Mouse (Mus musculus) brown adipose tissue, adult 24 weeks (tissue): ENCODE data around the gene Gm42688. TPM values are rescaled to one million over a fixed set of nuclear protein-coding genes. Genes with fewer than 3 reads are reported as not detected.

Experiments
- H3K27ac ChIP-seq: fragments of 200-500 bp; replicated peaks from 2 replicates; pipeline ENCODE4 v1.5.1; 2012; ENCODE audit warnings: low read depth, mild to moderate bottlenecking, low read length
- H3K4me1 ChIP-seq: fragments of 200-500 bp; 2 replicates; pipeline ENCODE4 v1.6.1; 2012; ENCODE audit warnings: low read length, mixed read lengths; ENCODE audit not compliant: control insufficient read depth, insufficient read depth, insufficient read length
- H3K4me3 ChIP-seq: fragments of 200-500 bp; 2 replicates; pipeline ENCODE4 v1.5.1; 2012; ENCODE audit warnings: low read depth, mild to moderate bottlenecking, low read length, moderate library complexity; ENCODE audit not compliant: insufficient read depth
- polyA plus RNA-seq: library from polyadenylated mRNA; stranded (reverse); fragments of >200 nt; gene quantifications from 2 replicates; pipeline ENCODE4 v1.2.4, GENCODE M21; 2012; ENCODE audit not compliant: missing spikeins, insufficient read depth, insufficient read length

Gene Gm42688
- polyA plus RNA-seq, 1 experiment = not detected

DNA sequence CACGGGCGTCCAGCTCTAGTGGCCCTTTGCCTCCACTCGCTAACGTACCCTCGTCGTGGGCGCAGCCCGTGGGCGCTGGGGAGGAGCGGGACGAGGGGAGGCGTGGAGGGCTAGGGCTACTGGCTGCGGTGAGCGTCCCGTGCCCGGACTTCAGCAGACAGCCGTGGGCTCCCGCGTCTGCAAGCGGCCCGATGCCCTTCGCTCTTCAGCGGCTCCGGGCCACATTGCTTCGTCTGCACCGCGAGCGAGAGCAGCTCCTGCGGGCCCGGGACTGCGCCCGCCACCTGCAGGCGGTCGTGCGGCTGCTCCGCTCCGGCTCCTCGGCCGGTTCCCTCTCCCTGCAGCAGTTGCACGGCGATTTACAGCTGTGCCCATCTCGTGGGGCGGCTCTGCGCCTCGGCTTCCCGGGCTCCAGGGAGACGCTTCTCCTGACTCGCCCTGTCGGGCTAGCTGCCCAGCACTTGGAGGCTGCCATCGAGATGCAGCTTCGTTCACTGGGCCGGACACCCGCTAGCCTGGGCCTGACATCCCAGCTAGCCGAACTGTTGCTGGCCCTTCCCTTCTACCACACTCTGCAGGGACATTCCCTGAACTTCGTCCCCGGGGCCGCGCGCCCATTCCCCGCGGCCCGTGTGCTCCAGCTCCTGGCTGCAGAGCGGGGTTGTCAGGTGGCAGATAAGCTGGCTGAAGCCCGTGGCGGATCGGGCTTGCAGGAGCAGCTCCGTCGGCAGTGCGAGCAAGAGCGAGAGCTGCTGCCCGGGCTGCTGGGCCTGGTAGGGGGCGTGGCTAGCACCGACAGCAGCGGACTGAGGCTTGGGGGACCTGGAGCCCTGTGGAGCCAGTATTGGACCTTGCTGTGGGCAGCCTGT lies 505 bp downstream of the Gm42688 start:
- Histone ChIP-seq H3K27ac (peak overlapping the region; percentile 42), H3K4me1 (peaks cover 6% of the 10 kb centered on the region), H3K4me3 (peak overlapping the region; percentile 76)

DNA sequence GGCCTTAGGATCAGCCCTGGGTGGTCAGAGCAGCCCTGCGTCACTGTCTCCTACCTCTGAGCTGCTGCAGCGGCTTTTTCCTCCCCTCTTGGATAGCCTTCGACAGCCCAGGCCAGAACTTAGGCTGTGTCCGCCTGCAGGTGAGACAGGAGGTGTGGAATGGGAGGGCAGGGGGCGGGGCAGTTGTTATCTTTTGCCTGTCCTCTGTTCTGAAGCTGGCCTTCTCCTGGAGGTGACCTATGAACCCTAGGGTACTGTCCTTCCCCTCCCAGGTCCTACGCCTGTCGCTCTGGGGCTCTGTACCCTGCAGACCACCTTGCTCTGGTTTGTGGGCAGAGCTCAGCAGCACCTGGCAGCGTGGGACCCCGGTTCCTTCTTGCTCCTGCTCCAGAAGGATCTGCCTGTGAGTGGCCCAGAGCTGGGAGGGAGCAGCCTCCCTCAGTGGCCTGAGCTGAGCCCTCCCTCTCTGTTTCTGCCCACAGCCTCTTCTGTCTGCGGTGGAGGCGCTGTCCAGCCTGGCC lies 1.8 kb downstream of the Gm42688 start:
- Histone ChIP-seq H3K27ac (no peak overlapping the region), H3K4me3 (0 out of 2 replicates have a peak overlapping the region, but pooled peaks have one; percentile 76)

GRCm38 (mm10) chr6:83104158-83104557 lies 2.7 kb downstream of the Gm42688 start:
- Histone ChIP-seq H3K27ac (no peak overlapping the region), H3K4me1 (peaks cover 10% of the 10 kb centered on the region), H3K4me3 (no peak overlapping the region)

More for the DNA sequence above, 1.8 kb downstream of the Gm42688 start:
- H3K4me1 ChIP-seq = peaks cover 10% of the 10 kb centered on the region

GRCm38 (mm10) chr6:83107566-83108400 lies 6.4 kb downstream of the Gm42688 start:
- Histone ChIP-seq H3K4me1 (peaks cover 4% of the 10 kb centered on the region), H3K4me3 (peak overlapping the region; percentile 89), H3K27ac (no peak overlapping the region)

- Histone ChIP-seq H3K4me1 (peaks cover 4% of the 10 kb centered on the region; the same call in 1 of the 2 replicates), H3K27ac (peak within 1 kb of the TSS; percentile 92), H3K4me3 (peak within 1 kb of the TSS; percentile 89)
These were observed 7.6 kb downstream of the Gm42688 start, which contains the start of gene Mrpl53 for GRCm38 (mm10) chr6:83108762-83109668. Gene Mrpl53, plus strand, starts transcription at chr6:83109040.

DNA sequence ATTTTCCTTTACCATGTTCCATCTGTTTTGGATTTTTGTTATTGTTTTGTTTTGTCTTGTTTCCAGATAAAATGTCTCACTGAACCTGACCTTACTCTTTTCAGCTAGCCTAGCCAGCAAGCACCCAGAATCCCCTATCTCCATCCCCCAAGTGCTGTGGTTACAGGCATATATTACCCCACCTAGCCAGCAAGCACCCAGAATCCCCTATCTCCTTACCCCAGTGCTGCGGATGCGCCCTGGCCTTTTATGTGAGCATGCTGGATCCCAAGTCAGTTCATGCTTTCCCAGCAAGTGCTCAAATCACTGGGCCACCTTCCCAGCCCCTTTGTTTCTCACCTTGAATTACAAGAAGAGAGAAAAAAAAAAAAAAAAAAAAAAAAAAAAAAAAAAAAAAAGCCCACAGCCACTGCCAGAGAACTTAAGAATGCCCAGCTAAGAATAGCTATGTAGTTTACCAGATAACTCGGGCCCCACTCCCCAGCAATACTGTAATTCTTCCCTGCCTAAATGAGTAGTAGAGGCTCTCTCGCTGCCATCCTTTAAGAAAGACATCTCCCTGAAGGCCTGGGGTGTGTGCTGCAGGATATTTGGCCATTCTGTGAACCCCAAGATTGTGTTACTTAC lies 10.2 kb downstream of the Gm42688 start:
- no peak overlapping the region for H3K4me3 ChIP-seq
- no peak overlapping the region for H3K27ac ChIP-seq
- peaks cover 7% of the 10 kb centered on the region; the same call in 1 of the 2 replicates for H3K4me1 ChIP-seq

GRCm38 (mm10) chr6:83115011-83115671 lies 13.7 kb downstream of the Gm42688 start, which contains the start of gene Mogs:
Gene Mogs, plus strand, starts transcription at chr6:83115496.
- Histone ChIP-seq H3K4me3 (peak within 1 kb of the TSS; percentile 89), H3K4me1 (peaks cover 8% of the 10 kb centered on the region; the same call in 1 of the 2 replicates), H3K27ac (peak within 1 kb of the TSS; percentile 94)

- peaks cover 8% of the 10 kb centered on the region; the same call in 1 of the 2 replicates for H3K4me1 ChIP-seq
- peak overlapping the region; percentile 89 for H3K4me3 ChIP-seq
- no peak overlapping the region for H3K27ac ChIP-seq
These were observed 14.4 kb downstream of the Gm42688 start for GRCm38 (mm10) chr6:83115682-83116372.

GRCm38 (mm10) chr6:83116373-83117164 lies 15.2 kb downstream of the Gm42688 start:
- H3K4me3 ChIP-seq = peak overlapping the region; percentile 89
- H3K4me1 ChIP-seq = peaks cover 8% of the 10 kb centered on the region; the same call in 1 of the 2 replicates
- no peak overlapping the region for H3K27ac ChIP-seq

GRCm38 (mm10) chr6:83117165-83117438 lies 15.7 kb downstream of the Gm42688 start:
- Histone ChIP-seq H3K4me1 (peaks cover 8% of the 10 kb centered on the region; the same call in 1 of the 2 replicates), H3K4me3 (no peak overlapping the region), H3K27ac (no peak overlapping the region)

DNA sequence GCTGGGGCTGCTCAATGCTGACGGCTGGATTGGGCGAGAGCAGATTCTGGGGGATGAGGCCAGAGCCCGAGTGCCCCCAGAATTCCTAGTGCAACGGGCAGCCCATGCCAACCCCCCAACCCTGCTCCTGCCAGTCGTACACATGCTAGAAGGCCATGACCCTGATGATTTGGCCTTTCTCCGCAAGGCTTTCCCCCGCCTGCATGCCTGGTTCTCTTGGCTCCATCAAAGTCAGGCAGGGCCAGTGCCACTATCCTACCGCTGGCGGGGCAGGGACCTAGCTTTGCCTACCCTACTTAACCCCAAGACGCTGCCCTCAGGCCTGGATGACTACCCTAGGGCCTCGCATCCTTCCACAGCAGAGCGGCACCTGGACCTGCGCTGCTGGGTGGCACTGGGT lies 16.2 kb downstream of the Gm42688 start:
- Histone ChIP-seq H3K27ac (no peak overlapping the region), H3K4me1 (peaks cover 8% of the 10 kb centered on the region; the same call in 1 of the 2 replicates), H3K4me3 (no peak overlapping the region; the same call in 1 of the 2 replicates)

GRCm38 (mm10) chr6:83118369-83118768 lies 17.0 kb downstream of the Gm42688 start:
- Histone ChIP-seq H3K27ac (no peak overlapping the region), H3K4me1 (peaks cover 8% of the 10 kb centered on the region; the same call in 1 of the 2 replicates), H3K4me3 (no peak overlapping the region)
